Mouse (Mus musculus) embryo, embryonic 9.5 days (tissue): Measurements from ENCODE around the gene Nupl2.

Experiments used
- DNase-seq: peaks from one replicate; pipeline ENCODE4 v3.0.0-alpha.2; 2017; ENCODE audit errors: extremely low spot score

Gene Nupl2

DNA sequence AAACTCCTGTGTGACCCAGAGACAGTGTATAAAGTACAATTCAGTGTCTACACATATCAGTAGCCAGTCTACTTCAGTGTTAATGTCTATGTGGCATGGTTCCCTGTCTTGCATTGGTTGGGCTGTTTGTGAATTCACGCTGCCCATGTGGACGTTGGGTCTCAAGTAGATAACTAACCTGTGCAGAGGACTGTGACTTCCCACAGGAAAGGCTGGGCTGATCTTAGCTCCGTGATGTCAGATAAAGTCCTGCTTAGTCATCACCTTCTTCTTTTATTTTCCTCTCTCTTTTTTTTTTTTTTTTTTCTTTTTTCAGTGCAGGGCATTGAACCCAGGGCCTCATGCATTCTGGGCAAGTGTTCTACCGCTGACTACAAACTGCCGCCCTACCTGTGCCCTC lies 43.7 kb downstream of the Nupl2 start:
- no peak for DNase-seq

DNA sequence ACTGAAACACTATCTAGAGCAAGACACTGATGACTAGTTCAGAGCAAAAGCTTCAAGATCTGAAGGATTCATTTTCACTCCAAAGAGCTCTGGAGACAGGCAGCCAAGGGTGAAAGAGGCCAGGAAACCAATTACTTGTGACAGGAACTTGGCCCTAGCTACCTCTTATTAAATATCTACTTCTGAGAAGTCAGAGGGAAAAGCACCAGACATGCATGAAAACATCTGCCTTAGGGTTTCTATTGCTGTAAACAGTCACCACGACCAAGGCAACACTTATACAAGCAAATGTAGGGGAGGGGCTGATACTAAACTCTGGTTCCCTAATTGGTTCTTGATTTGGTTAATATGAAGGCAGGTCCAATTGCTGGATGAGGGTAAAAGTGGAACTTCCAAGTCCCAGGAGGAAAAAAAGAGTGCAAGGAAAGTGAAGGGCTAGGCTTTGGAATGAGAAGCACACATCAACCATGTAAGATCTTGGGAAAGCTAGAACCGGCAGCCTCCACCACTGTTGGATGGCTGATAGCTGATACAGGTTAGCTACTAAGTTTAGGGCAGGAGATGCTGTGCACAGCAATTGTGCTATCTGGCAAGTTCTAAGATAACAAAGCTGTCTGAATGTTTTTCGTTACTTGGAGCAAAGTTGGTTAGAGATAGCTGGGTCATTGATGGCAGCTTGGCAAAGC lies 49.2 kb downstream of the Nupl2 start:
- DNase-seq: no peak

DNA sequence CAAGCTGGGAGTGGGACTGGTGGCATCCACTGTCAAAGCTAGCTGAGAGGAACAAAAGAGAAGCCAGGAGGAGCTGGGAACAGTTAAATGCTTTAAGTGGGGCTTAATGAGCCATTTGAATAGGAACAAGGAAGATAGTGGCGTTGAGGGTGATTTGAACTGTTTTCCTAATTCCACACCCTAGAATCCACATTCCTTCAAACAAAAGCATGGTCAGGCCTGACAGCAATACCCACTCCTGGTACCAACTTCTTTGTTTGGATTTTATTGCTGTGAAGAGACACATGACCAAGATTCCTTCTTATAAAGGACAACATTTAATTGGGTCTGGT lies 49.8 kb downstream of the Nupl2 start:
- no peak for DNase-seq

DNA sequence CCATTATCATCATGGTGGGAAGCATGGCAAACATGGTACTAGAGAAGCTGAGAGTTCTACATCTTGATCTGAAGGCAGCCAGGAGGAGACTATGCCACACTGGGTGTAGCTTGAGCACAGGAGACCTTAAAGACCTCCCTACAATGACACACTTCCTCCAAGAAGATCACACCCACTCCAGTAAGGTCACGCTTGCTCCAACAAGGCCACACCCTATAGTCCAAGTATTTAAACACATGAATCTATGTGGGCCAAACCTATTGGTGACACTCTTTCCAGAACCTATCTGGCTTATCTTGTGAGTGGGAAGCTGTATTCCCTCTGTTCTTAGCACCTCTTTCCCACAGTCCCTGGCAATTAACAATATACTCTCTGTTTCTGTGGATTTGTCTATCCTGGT lies 50.1 kb downstream of the Nupl2 start:
- DNase-seq: no peak
